Mouse (Mus musculus): Measurements from ENCODE around the gene Atrn. TPM values are rescaled to one million over a fixed set of nuclear protein-coding genes. Genes with fewer than 3 reads are reported as not detected.

Atrn gene
- polyA plus RNA-seq (2012; rRNA removed), result 57.9 and 59.3 TPM in 2 replicates

- peaks cover 7% of the 10 kb centered on the region for H3K4me1 ChIP-seq (ENCODE audit: control insufficient read depth, insufficient read depth, low read length)
- H3K4me3 ChIP-seq (ENCODE audit: insufficient read depth, low read length), result peak within 1 kb of the TSS; percentile 77
- TF ChIP-seq CTCF (IDR thresholded peaks at IDR 0.05; ENCODE audit: extremely low read depth, insufficient read depth, low read length), result no peak
- TF ChIP-seq POLR2A (IDR thresholded peaks at IDR 0.05; ENCODE audit: extremely low read depth, insufficient read depth, low read length), result peak; percentile 88
- peak within 1 kb of the TSS; percentile 71 for H3K27ac ChIP-seq (ENCODE audit: insufficient read depth, low read length)
Measured at GRCm38 (mm10) chr2:130905751-130906583, at the start of gene Atrn, which contains the start of gene 4930402H24Rik. TSS of gene Atrn (plus strand) at chr2:130906495. TSS of gene 4930402H24Rik (minus strand) at chr2:130906406.

GRCm38 (mm10) chr2:130862091-130862490 lies 44.2 kb upstream of the Atrn start:
- H3K27ac ChIP-seq (ENCODE audit: insufficient read depth, low read length), result no peak overlapping the region
- TF ChIP-seq CTCF (IDR thresholded peaks at IDR 0.05; ENCODE audit: extremely low read depth, insufficient read depth, low read length) (no peak), POLR2A (IDR thresholded peaks at IDR 0.05; ENCODE audit: extremely low read depth, insufficient read depth, low read length) (no peak)
- H3K4me1 ChIP-seq (ENCODE audit: control insufficient read depth, insufficient read depth, low read length), result no peaks in the 10 kb centered on the region
- H3K4me3 ChIP-seq (ENCODE audit: insufficient read depth, low read length), result no peak overlapping the region

- Histone ChIP-seq H3K4me1 (ENCODE audit: control insufficient read depth, insufficient read depth, low read length) (no peaks in the 10 kb centered on the region), H3K4me3 (ENCODE audit: insufficient read depth, low read length) (no peak overlapping the region), H3K27ac (ENCODE audit: insufficient read depth, low read length) (no peak overlapping the region)
- TF ChIP-seq CTCF (IDR thresholded peaks at IDR 0.05; ENCODE audit: extremely low read depth, insufficient read depth, low read length) (no peak), POLR2A (IDR thresholded peaks at IDR 0.05; ENCODE audit: extremely low read depth, insufficient read depth, low read length) (no peak)
Measured at GRCm38 (mm10) chr2:130870916-130871315, 35.4 kb upstream of the Atrn start.

- TF ChIP-seq POLR2A (IDR thresholded peaks at IDR 0.05; ENCODE audit: extremely low read depth, insufficient read depth, low read length) (no peak), CTCF (IDR thresholded peaks at IDR 0.05; ENCODE audit: extremely low read depth, insufficient read depth, low read length) (no peak)
Measured at GRCm38 (mm10) chr2:130877376-130877775, 28.9 kb upstream of the Atrn start.

GRCm38 (mm10) chr2:130886983-130887382 lies 19.3 kb upstream of the Atrn start:
- H3K4me1 ChIP-seq (ENCODE audit: control insufficient read depth, insufficient read depth, low read length), result no peaks in the 10 kb centered on the region
- H3K4me3 ChIP-seq (ENCODE audit: insufficient read depth, low read length), result no peak overlapping the region
- TF ChIP-seq POLR2A (IDR thresholded peaks at IDR 0.05; ENCODE audit: extremely low read depth, insufficient read depth, low read length), result no peak
- no peak for TF ChIP-seq CTCF (IDR thresholded peaks at IDR 0.05; ENCODE audit: extremely low read depth, insufficient read depth, low read length)
- H3K27ac ChIP-seq (ENCODE audit: insufficient read depth, low read length), result no peak overlapping the region

More at GRCm38 (mm10) chr2:130877376-130877775, 28.9 kb upstream of the Atrn start:
- H3K4me3 ChIP-seq (ENCODE audit: insufficient read depth, low read length), result no peak overlapping the region
- H3K4me1 ChIP-seq (ENCODE audit: control insufficient read depth, insufficient read depth, low read length), result no peaks in the 10 kb centered on the region
- H3K27ac ChIP-seq (ENCODE audit: insufficient read depth, low read length), result no peak overlapping the region

GRCm38 (mm10) chr2:130887456-130887855 lies 18.8 kb upstream of the Atrn start:
- no peak for TF ChIP-seq CTCF (IDR thresholded peaks at IDR 0.05; ENCODE audit: extremely low read depth, insufficient read depth, low read length)
- TF ChIP-seq POLR2A (IDR thresholded peaks at IDR 0.05; ENCODE audit: extremely low read depth, insufficient read depth, low read length), result no peak
- no peaks in the 10 kb centered on the region for H3K4me1 ChIP-seq (ENCODE audit: control insufficient read depth, insufficient read depth, low read length)
- H3K27ac ChIP-seq (ENCODE audit: insufficient read depth, low read length), result no peak overlapping the region
- H3K4me3 ChIP-seq (ENCODE audit: insufficient read depth, low read length), result no peak overlapping the region

- Histone ChIP-seq H3K4me3 (ENCODE audit: insufficient read depth, low read length) (no peak overlapping the region), H3K27ac (ENCODE audit: insufficient read depth, low read length) (no peak overlapping the region), H3K4me1 (ENCODE audit: control insufficient read depth, insufficient read depth, low read length) (no peaks in the 10 kb centered on the region)
- TF ChIP-seq POLR2A (IDR thresholded peaks at IDR 0.05; ENCODE audit: extremely low read depth, insufficient read depth, low read length) (no peak), CTCF (IDR thresholded peaks at IDR 0.05; ENCODE audit: extremely low read depth, insufficient read depth, low read length) (no peak)
Measured at GRCm38 (mm10) chr2:130896944-130897343, 9.4 kb upstream of the Atrn start.

GRCm38 (mm10) chr2:130897856-130898255 lies 8.4 kb upstream of the Atrn start:
- H3K4me3 ChIP-seq (ENCODE audit: insufficient read depth, low read length), result no peak overlapping the region
- no peaks in the 10 kb centered on the region for H3K4me1 ChIP-seq (ENCODE audit: control insufficient read depth, insufficient read depth, low read length)
- TF ChIP-seq POLR2A (IDR thresholded peaks at IDR 0.05; ENCODE audit: extremely low read depth, insufficient read depth, low read length) (no peak), CTCF (IDR thresholded peaks at IDR 0.05; ENCODE audit: extremely low read depth, insufficient read depth, low read length) (no peak)
- H3K27ac ChIP-seq (ENCODE audit: insufficient read depth, low read length), result no peak overlapping the region

GRCm38 (mm10) chr2:130898783-130899182 lies 7.5 kb upstream of the Atrn start:
- Histone ChIP-seq H3K27ac (ENCODE audit: insufficient read depth, low read length) (no peak overlapping the region), H3K4me3 (ENCODE audit: insufficient read depth, low read length) (no peak overlapping the region), H3K4me1 (ENCODE audit: control insufficient read depth, insufficient read depth, low read length) (no peaks in the 10 kb centered on the region)
- no peak for TF ChIP-seq POLR2A (IDR thresholded peaks at IDR 0.05; ENCODE audit: extremely low read depth, insufficient read depth, low read length)
- no peak for TF ChIP-seq CTCF (IDR thresholded peaks at IDR 0.05; ENCODE audit: extremely low read depth, insufficient read depth, low read length)

Data from cortical plate, adult 2 months (tissue).